Mouse (Mus musculus) liver, adult (tissue): ENCODE results near the gene Mt1.

Experiments used
- GATA4 ChIP-seq: IDR thresholded peaks from 2 replicates; pipeline ENCODE4 v1.6.1; 2014; ENCODE audit warnings: mild to moderate bottlenecking, low read length; ENCODE audit not compliant: insufficient replicate concordance

The Mt1 gene

GRCm38 (mm10) chr8:94227381-94227939 is 48.6 kb downstream of the Mt1 start:
- TF ChIP-seq GATA4 = no peak
